Mouse (Mus musculus) liver, embryonic 14.5 days (tissue): ENCODE results near the gene Cux1.

Experiments
- CTCF ChIP-seq: IDR thresholded peaks from 2 replicates; pipeline ENCODE4 v1.5.1; 2016; ENCODE audit warnings: antibody characterized with exemption, low read depth, control low read depth
- EP300 ChIP-seq: IDR thresholded peaks from 2 replicates; pipeline ENCODE4 v1.6.1; 2016; ENCODE audit warnings: antibody characterized with exemption, low read depth

DNA sequence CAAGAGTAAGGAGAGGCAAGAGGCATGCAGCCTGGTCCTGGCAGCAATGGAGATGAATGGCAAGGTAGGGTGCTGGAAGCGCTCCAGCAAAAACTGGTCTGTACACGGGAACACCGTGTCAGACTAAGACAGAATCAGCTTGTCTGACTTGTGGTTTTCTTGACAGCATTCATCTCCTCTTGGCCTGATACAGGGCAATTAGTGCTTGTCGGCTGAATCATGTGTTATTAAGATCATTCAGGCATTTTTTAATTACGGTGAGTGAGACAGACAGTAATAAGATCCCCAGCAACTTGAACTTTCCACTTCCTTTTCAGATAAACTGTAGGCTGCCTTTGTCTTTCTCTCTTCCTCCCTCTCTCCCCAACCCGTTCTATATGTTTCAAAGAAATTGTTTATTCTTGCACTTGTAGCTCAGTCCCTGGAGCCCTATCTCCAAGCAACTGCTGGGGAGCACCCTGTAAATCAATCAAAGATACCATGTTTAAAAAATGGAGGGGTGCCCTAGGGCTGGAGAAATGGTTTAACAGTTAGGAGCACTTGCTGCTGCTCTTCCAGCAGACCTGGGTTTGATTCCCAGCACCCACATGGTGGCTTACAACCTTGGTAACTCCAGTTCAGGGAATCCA lies 53.1 kb downstream of the Cux1 start:
- TF ChIP-seq EP300 (no peak), CTCF (no peak)
